Comparison of ENCODE assay signal across 8 mouse cellular contexts in genomic region chr17:5150660-5151063, GRCm38 (mm10).
DNase-seq lines count a peak whose midpoint lies in the region; ATAC-seq lines count a peak whose summit lies in the region.

No protein-coding gene starts in this region.

- no peak for DNase-seq in cerebellum, postnatal 14 days
- DNase-seq in lung, postnatal 10 days = peak; percentile 18
- DNase-seq in lung, postnatal 36 days = no peak
- DNase-seq in heart, postnatal 14 days = peak; percentile 31 to 48
- DNase-seq in skeletal muscle tissue, adult 2 months (ENCODE audit: low read depth, low spot score) = peak; percentile 87
- no peak for DNase-seq in ovary, postnatal 10 days (ENCODE audit: low spot score)
- DNase-seq in MN1 (ENCODE audit: low spot score) = no peak

- intact Hi-C loops in heart, postnatal 14 days (cut with DNase I) = no loop called here

- ATAC-seq in cerebellum, adult (ENCODE audit: insufficient number of reproducible peaks, low FRiP score, low TSS enrichment) = peak; percentile 49; the same call in 1 of the 2 replicates

Comparison
In these comparisons a context has a peak if more than half of its experiments do, and no peak if none do; other contexts are left out.
1. DNase-seq: peak in lung, postnatal 10 days (single experiment), heart, postnatal 14 days (2 of 2) and skeletal muscle tissue, adult 2 months (single experiment); none in cerebellum, postnatal 14 days (0 of 2), lung, postnatal 36 days (single experiment), ovary, postnatal 10 days (single experiment) and MN1 (single experiment).